Mouse (Mus musculus) B cell, adult 67 days (primary cell): ENCODE results near the gene Thbs3. TPM values are rescaled to one million over a fixed set of nuclear protein-coding genes. Genes with fewer than 3 reads are reported as not detected.

ENCODE experiments used
- total RNA-seq, 2 experiments: library from RNA; stranded (reverse); gene quantifications; 4 replicates each; pipeline ENCODE4 v1.2.4; 2023

The Thbs3 gene
- 1 to 10 TPM; 6.8 to 9.9 TPM for total RNA-seq

GRCm38 (mm10) chr3:89214681-89215411 lies at the start of gene Thbs3:
Thbs3 (plus strand) TSS chr3:89215180.

GRCm38 (mm10) chr3:89177242-89178106 lies 37.5 kb upstream of the Thbs3 start, which contains the start of gene Scamp3:
Scamp3 (plus strand) TSS chr3:89177473.

GRCm38 (mm10) chr3:89183058-89183958 lies 31.7 kb upstream of the Thbs3 start, which contains the start of gene Fam189b:
Fam189b (plus strand) TSS chr3:89183143.

GRCm38 (mm10) chr3:89202253-89203141 lies 12.5 kb upstream of the Thbs3 start, which contains the start of gene Gba:
Gba (plus strand) TSS chr3:89202928.

GRCm38 (mm10) chr3:89226900-89227299 lies 11.9 kb downstream of the Thbs3 start, which contains the start of gene Mtx1:
Mtx1 (minus strand) TSS chr3:89227088.

GRCm38 (mm10) chr3:89228836-89229235 lies 13.9 kb downstream of the Thbs3 start, which contains the start of gene Muc1:
Muc1 (plus strand) TSS chr3:89229057.

GRCm38 (mm10) chr3:89245688-89246171 lies 30.8 kb downstream of the Thbs3 start, which contains the start of gene Krtcap2:
Krtcap2 (plus strand) TSS chr3:89245966.

GRCm38 (mm10) chr3:89246261-89247100 lies 31.5 kb downstream of the Thbs3 start, which contains the start of gene Trim46:
Trim46 (minus strand) TSS chr3:89246309.

GRCm38 (mm10) chr3:89259076-89259475 lies 44.1 kb downstream of the Thbs3 start, which contains the start of gene Dpm3:
Dpm3 (plus strand) TSS chr3:89259358.

GRCm38 (mm10) chr3:89270051-89270755 lies 55.2 kb downstream of the Thbs3 start, which contains the start of gene Slc50a1:
Slc50a1 (minus strand) TSS chr3:89270570.

Other genes with a start within 250 kb of the Thbs3 start
- 10 to 100 TPM; 52.2 to 54.5 TPM for gene Rusc1, start 121.9 kb upstream of the Thbs3 start, total RNA-seq
- not detected for gene Gm43738, start 114.1 kb upstream of the Thbs3 start, total RNA-seq
- 10 to 100 TPM; 19.8 to 21.0 TPM for gene Fdps, start 113.2 kb upstream of the Thbs3 start, total RNA-seq
- gene Pklr, start 79.0 kb upstream of the Thbs3 start, total RNA-seq, result not detected
- gene Hcn3, start 55.0 kb upstream of the Thbs3 start, total RNA-seq, result 1 to 10 TPM; 2.7 to 4.7 TPM
- gene Clk2, start 50.4 kb upstream of the Thbs3 start, total RNA-seq, result 100 to 1,000 TPM; 162 to 174 TPM
- 100 to 1,000 TPM; 108 to 133 TPM for gene Scamp3, start 37.7 kb upstream of the Thbs3 start, total RNA-seq
- gene Fam189b, start 32.0 kb upstream of the Thbs3 start, total RNA-seq, result 10 to 100 TPM; 22.6 to 25.4 TPM
- 10 to 100 TPM; 89.2 to 94.7 TPM for gene Gba, start 12.3 kb upstream of the Thbs3 start, total RNA-seq
- 100 to 1,000 TPM; 144 to 228 TPM for gene Mtx1, start 11.9 kb downstream of the Thbs3 start, total RNA-seq
- 1 to 10 TPM; 1.1 to 1.3 TPM for gene Muc1, start 13.9 kb downstream of the Thbs3 start, total RNA-seq
- gene Krtcap2, start 30.8 kb downstream of the Thbs3 start, total RNA-seq, result 100 to 1,000 TPM in 1 of 2 experiments, 10 to 100 TPM in 1; 97.1 to 103 TPM
- 1 to 10 TPM; 4.8 to 5.0 TPM for gene Trim46, start 31.1 kb downstream of the Thbs3 start, total RNA-seq
- 10 to 100 TPM; 76.7 to 98.6 TPM for gene Dpm3, start 44.2 kb downstream of the Thbs3 start, total RNA-seq
- 100 to 1,000 TPM; 163 to 165 TPM for gene Slc50a1, start 55.4 kb downstream of the Thbs3 start, total RNA-seq
- gene Efna1, start 66.0 kb downstream of the Thbs3 start, total RNA-seq, result 1 to 10 TPM; 1.6 to 3.7 TPM
- not detected for gene Efna3, start 107.8 kb downstream of the Thbs3 start, total RNA-seq
- gene Efna4, start 122.8 kb downstream of the Thbs3 start, total RNA-seq, result under 1 TPM in 1 of 2 experiments, not detected in 1; 0.67 TPM
- 1 to 10 TPM; 7.2 to 7.7 TPM for gene Adam15, start 134.8 kb downstream of the Thbs3 start, total RNA-seq
- gene Dcst2, start 146.8 kb downstream of the Thbs3 start, total RNA-seq, result not detected
- not detected for gene Dcst1, start 150.1 kb downstream of the Thbs3 start, total RNA-seq
- 10 to 100 TPM; 55.7 to 72.5 TPM for gene Zbtb7b, start 179.6 kb downstream of the Thbs3 start, total RNA-seq
- gene Lenep, start 187.6 kb downstream of the Thbs3 start, total RNA-seq, result 1 to 10 TPM in 1 of 2 experiments, not detected in 1; 1.3 TPM
- 10 to 100 TPM; 43.0 to 56.7 TPM for gene Flad1, start 196.7 kb downstream of the Thbs3 start, total RNA-seq
- 1 to 10 TPM; 3.7 to 9.7 TPM for gene Cks1b, start 203.2 kb downstream of the Thbs3 start, total RNA-seq
- gene Shc1, start 203.3 kb downstream of the Thbs3 start, total RNA-seq, result 10 to 100 TPM; 88.3 to 90.4 TPM
- 10 to 100 TPM; 39.2 to 42.5 TPM for gene Pygo2, start 215.0 kb downstream of the Thbs3 start, total RNA-seq
- 100 to 1,000 TPM; 134 TPM for gene Pbxip1, start 221.5 kb downstream of the Thbs3 start, total RNA-seq
- gene Pmvk, start 239.4 kb downstream of the Thbs3 start, total RNA-seq, result 10 to 100 TPM; 18.2 to 19.4 TPM